Mouse (Mus musculus) myocyte (in vitro differentiated cells): ENCODE results near the gene Acoxl.

Experiments
- MAX ChIP-seq: IDR thresholded peaks from one replicate; pipeline ENCODE4 v1.6.1; 2011; ENCODE audit warnings: low read depth, mild to moderate bottlenecking, control low read depth
- POLR2A ChIP-seq: IDR thresholded peaks from one replicate; pipeline ENCODE4 v1.6.1; 2011; ENCODE audit warnings: low read depth, mild to moderate bottlenecking, control low read depth, moderate library complexity; ENCODE audit not compliant: insufficient read length
- POLR2AphosphoS2 ChIP-seq: IDR thresholded peaks from one replicate; pipeline ENCODE4 v1.6.1; 2011; ENCODE audit warnings: low read depth, control low read depth; ENCODE audit not compliant: insufficient read length
- REST ChIP-seq: IDR thresholded peaks from one replicate; pipeline ENCODE4 v1.6.1; 2011; ENCODE audit warnings: mild to moderate bottlenecking, control low read depth, moderate library complexity; ENCODE audit not compliant: insufficient read depth, insufficient read length
- TCF3 ChIP-seq: IDR thresholded peaks from one replicate; pipeline ENCODE4 v1.6.1; 2011; ENCODE audit warnings: low read depth, control low read depth; ENCODE audit not compliant: insufficient read length
- USF1 ChIP-seq: IDR thresholded peaks from one replicate; pipeline ENCODE4 v1.6.1; 2011; ENCODE audit warnings: low read depth, mild to moderate bottlenecking, control low read depth, moderate library complexity

DNA sequence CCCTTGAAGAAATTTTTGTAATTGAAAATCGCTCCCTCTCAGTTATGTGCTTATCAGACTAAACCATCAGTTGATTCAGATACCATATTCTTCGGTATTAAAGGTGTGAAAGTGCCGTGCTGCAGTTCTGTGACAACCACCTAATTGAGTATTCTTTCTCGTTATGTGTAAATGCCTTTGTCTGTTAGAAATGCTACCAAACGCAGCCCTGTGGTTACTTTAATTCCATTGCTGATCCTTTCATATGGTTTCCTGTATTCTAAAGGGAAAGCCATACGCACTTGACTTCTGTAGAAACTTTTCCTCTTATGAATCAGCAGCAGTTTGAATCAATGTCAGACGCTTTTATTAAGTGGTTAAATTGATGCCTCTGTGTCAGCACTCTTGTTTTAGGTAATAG lies 278.9 kb downstream of the Acoxl start:
- TF ChIP-seq REST = no peak
- TF ChIP-seq POLR2A = no peak
- no peak for TF ChIP-seq MAX
- no peak for TF ChIP-seq USF1
- no peak for TF ChIP-seq POLR2AphosphoS2
- no peak for TF ChIP-seq TCF3
